Mouse (Mus musculus): Measurements from ENCODE around the gene Grin3a.
A peak's percentile ranks its signal among the peaks of the same experiment; 100 is the strongest.
"Not testable (repeated sequence)": the region's sequence is repeated elsewhere in the genome, so short reads cannot be mapped to it uniquely, and the experiment has no call there.

Gene Grin3a

GRCm38 (mm10) chr4:49680171-49680875 lies 165.2 kb downstream of the Grin3a start:
- DNase-seq (ENCODE audit: low read depth) = no peak

- DNase-seq (ENCODE audit: low read depth) = peak; percentile 62
These were observed 168.8 kb downstream of the Grin3a start for GRCm38 (mm10) chr4:49676790-49677189.

GRCm38 (mm10) chr4:49676071-49676470 lies 169.5 kb downstream of the Grin3a start:
- DNase-seq (ENCODE audit: low read depth) = no peak

GRCm38 (mm10) chr4:49664850-49665249 lies 180.7 kb downstream of the Grin3a start:
- DNase-seq (ENCODE audit: low read depth) = no peak

GRCm38 (mm10) chr4:49662231-49662630 lies 183.3 kb downstream of the Grin3a start:
- DNase-seq (ENCODE audit: low read depth) = no peak

GRCm38 (mm10) chr4:49661664-49662063 lies 183.9 kb downstream of the Grin3a start:
- DNase-seq (ENCODE audit: low read depth) = no peak

GRCm38 (mm10) chr4:49659421-49659820 lies 186.1 kb downstream of the Grin3a start:
- no peak for DNase-seq (ENCODE audit: low read depth)

GRCm38 (mm10) chr4:49639913-49640312 lies 205.6 kb downstream of the Grin3a start:
- peak; percentile 34 for DNase-seq (ENCODE audit: low read depth)

GRCm38 (mm10) chr4:49637821-49638220 lies 207.7 kb downstream of the Grin3a start:
- no peak for DNase-seq (ENCODE audit: low read depth)

- no peak for DNase-seq (ENCODE audit: low read depth)
These were observed 213.4 kb downstream of the Grin3a start for GRCm38 (mm10) chr4:49632139-49632481.

GRCm38 (mm10) chr4:49631319-49632138 lies 214.0 kb downstream of the Grin3a start, which contains the start of gene Rnf20:
Gene Rnf20 (plus strand): TSS chr4:49632006.
- DNase-seq (ENCODE audit: low read depth) = peak; percentile 97

GRCm38 (mm10) chr4:49628941-49629340 lies 216.6 kb downstream of the Grin3a start:
- no peak for DNase-seq (ENCODE audit: low read depth)

- peak; percentile 78 for DNase-seq (ENCODE audit: low read depth)
These were observed 218.6 kb downstream of the Grin3a start for GRCm38 (mm10) chr4:49626973-49627372.

GRCm38 (mm10) chr4:49624969-49625368 lies 220.6 kb downstream of the Grin3a start:
- DNase-seq (ENCODE audit: low read depth) = not testable (repeated sequence)

- DNase-seq (ENCODE audit: low read depth) = no peak
These were observed 221.6 kb downstream of the Grin3a start for GRCm38 (mm10) chr4:49623916-49624315.

- no peak for DNase-seq (ENCODE audit: low read depth)
These were observed 223.3 kb downstream of the Grin3a start for GRCm38 (mm10) chr4:49622272-49622671.

GRCm38 (mm10) chr4:49619861-49620260 lies 225.7 kb downstream of the Grin3a start:
- peak; percentile 33 for DNase-seq (ENCODE audit: low read depth)

GRCm38 (mm10) chr4:49616924-49617323 lies 228.6 kb downstream of the Grin3a start:
- no peak for DNase-seq (ENCODE audit: low read depth)

All from 416B (cell line).